Mouse (Mus musculus) liver, adult 2 months (tissue): ENCODE data around the gene Golim4.

ENCODE experiments used
- CTCF ChIP-seq: fragments of 200-500 bp; IDR thresholded peaks from 2 replicates; pipeline ENCODE4 v1.5.1; 2011; ENCODE audit warnings: low read depth, low read length, control low read depth
- POLR2A ChIP-seq: fragments of 200-500 bp; IDR thresholded peaks from 2 replicates; pipeline ENCODE4 v1.6.1; 2011; ENCODE audit warnings: low read length, control low read depth; ENCODE audit not compliant: insufficient read depth; ENCODE audit errors: extremely low read depth

DNA sequence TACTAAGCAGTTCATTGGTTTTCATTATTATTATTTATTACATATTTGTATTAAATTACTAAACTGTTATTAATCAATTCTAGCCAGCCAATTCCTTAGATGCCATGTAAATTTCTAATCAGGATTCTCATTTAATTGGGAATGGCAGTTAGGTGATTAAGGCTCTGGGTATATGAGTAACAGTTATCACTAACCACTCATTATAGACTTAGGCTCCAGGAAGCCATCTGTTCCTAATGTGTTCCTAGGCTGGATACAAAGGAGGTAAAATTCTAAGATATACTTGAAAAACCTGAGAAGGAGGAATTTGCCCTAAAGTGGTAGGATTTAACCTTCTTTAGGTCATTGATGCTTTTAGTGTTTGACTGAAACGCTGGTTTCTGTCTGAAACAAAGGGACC is 14.9 kb downstream of the Golim4 start:
- TF ChIP-seq CTCF (no peak), POLR2A (no peak)
